Mouse (Mus musculus): ENCODE measurements around the gene Mlst8.

Mlst8 gene

DNA sequence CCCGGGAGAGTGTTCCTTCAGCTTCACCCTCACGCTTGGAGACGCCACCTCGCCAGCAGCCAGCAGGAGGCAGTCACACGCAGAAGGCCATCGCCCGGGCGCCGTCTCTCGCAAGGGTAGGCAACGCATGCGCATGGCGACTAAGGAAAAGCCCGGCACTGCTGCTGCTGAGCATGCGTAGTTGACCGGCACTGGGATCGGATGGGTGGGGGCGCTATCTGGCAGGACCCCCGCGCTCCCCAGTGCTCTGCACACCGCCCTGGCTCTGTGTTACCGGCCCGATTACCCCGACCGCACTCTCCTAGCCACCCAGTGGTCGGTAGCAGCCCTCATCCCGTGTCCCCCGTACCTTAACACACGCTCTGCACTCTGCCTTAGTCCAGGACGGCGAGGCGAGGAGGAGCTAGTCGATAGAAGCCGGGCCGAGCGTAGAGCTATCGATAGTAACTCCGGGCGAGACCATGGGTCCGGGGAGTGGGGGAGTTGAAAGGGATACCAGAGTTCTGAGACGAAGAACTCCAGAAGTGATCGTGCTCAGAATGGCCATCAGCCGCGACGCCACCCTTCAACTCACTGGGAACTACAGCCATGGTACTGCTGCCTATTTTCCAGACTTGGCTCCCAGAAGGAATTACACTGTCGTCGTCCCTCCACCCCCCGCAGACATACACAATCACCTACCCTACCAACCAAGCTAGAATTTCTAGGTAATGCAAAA lies at the start of gene Mlst8:
TSS of gene Mlst8 (minus strand) at position 416 of the 718 bp plus-strand sequence.
- DNase-seq, result peak; percentile 95 to 97

DNA sequence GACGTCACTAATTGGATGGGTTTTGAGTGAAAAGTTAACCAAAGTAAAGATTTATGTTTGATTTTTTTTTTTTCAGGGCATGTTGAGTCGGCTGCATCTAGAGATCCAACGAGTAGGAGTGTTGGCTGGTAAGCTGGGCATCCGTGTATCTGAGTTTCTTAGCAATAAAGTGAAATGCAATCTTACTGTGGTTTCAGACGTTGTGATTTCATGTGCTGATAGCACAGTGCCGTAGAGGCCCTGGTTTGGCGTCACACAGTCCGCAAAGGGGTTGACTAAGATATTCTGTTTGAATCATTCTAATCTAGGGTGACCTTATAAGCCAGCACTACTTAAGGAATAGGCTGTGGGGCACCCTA lies 49.7 kb upstream of the Mlst8 start:
- peak in 1 of 2 experiments; percentile 8 for DNase-seq

DNA sequence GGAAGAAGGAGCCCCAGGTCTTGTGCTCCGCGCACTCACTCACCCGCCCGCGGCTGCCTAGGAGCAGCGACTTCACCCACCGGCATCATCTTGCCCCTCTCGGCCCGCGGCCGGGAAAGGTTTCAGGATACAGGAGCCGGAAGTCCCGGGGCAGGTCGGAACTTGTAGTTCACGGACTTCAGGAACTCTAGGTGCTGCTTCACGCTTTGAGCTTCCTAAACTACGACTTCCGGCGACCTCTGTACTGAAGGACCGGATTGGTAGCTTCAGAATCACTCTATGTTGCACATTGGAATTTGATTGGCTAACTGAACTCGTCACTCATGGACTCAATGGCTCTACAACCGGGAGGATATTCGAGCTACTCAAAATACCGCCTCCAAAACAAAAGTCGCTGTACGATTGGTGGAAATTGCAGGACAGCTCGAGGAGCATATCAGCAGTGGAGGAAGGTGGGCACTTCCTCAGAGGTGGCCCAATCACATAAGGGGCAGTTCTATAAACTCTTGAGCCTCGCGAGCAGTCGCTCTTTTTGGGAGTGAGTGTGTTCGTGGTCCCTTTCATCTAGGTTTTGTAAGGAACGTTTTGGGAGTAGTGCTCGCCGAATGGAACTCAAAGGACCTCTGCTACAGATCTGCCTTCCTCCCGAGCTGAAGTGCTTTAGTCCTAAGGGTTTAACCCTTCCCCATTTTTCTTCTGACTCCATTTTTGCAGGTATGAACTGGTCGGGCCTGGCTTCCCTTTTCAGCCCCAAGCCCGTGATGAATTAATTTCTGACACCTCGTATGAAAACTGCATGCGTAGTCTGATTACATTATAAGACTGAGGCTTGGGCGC lies 49.1 kb upstream of the Mlst8 start, which contains the start of gene Traf7:
TSS of gene Traf7 (minus strand) at position 216 of the 837 bp plus-strand sequence.
- peak; percentile 86 to 87 for DNase-seq

DNA sequence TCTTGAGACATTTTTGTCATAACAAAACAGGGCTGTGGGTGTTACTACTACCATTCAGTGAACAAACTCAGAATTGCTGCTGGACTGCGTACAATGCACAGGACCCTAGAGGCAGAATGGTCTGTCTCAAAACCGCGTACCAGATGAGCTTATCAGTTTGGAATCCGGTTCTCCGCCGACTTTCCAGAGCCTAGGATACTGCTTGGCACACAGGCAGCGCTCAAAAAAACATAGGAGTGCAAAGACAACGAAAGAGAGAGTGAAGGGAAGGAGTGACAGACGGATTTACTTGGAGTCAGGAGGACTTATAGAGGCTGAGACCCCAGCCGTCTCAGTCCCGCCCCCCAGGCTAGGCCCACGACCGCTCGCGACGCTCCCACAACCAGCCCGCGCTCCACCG lies 48.4 kb upstream of the Mlst8 start:
- DNase-seq, result peak in 1 of 2 experiments; percentile 5

DNA sequence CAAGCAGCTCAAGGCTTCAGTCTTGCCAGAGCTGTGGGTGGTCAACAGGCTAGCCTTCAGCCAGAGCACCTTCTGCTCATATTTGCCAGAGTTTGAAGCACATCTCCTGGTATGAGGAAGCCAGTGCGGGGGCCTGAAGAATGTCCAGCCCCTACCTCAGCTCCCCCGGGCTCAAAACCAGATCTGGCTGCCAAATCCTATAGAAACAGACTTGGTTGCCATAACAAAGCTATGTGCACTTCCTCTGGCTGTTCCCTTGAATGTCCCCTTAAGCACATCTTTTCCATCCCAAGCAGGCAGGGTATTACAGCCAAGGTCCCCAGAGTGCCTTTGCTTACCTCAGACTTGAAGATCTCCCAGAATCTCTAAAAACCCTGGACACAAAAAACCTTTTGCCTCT lies 45.9 kb upstream of the Mlst8 start:
- DNase-seq, result no peak

DNA sequence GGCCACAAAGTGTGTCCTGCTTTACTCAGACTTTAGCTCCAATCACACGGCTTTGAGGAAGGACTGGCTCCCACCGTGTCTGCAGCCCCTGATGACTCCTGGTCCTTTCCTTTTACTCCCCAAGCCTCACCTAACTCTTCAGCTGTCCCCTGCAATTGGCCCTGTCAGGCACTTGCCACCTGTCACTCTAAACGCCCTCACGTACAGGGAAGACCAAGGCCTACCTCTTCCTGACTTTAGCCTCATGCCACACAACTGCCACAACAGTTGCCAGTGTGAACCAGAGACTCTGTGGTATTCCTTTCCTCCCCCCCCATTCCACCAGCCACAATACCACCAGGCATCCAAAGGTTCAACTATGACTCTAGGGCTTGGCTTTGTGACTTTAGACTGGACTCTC lies 41.6 kb upstream of the Mlst8 start:
- DNase-seq, result no peak

DNA sequence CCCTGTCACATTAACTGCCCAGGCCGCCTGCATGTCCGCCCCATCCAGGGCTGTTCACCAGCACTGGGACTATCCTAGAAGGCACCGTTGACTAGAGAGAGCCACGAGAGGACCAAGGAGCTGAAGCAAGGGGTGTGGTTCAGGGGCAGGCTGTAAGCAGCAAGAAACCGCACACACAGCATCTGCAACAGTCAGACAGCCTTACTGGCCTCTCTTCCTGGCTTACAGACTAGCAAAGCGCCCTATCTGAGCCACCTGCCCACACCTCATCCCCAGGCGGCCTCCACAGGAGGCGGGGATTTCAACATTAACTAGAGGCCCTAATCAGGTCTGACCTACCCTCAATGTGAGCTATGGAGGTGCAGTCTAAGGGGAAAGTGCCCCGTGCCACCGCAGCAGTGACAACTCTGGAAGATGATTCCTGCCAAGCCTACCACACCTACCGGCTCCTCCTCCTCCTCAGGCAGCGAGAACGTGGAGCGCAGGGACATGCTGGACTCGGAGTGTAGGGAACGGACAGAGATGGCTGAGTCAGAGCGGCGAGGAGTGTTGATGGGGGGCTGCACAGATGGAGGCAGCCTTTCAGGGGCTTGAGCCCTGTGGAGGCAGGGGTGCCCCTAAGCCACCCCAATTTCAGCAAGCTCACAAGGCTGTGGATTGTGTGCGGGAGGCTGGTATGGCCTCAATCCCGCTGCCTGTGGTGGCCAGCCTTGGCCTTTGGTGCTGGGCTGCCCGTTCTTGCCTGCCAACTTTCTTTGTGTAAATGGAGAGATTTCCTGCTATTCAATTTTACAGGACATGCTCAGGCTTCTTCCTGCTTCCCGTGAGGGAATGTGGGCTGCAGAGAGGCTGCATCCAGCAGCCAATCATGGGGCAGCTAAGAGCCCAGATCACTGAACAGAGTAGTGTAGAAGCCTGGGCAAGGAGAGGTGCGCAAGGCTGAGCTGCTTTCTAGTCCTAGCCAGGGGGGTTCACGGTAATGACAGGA lies 35.7 kb upstream of the Mlst8 start:
- DNase-seq, result no peak

DNA sequence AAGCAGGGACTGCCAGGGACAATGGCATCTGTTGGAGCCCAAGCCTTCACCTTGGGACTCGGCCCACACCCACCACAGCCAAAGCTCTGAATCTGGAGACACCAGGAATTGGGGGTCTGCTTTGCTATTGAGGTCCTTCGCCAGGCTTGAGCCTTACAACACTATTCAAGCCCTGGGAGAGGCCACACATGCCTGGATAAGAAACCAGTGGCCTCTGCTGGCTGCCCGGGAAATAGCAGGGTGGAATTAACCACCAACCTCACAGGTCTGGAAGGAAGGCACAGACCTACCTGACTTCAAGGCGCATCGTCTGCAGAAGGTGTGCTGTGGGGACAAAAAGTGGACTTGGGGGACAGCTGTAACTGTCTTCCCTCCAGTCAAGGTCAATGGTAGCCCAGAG lies 34.7 kb upstream of the Mlst8 start:
- no peak for DNase-seq

DNA sequence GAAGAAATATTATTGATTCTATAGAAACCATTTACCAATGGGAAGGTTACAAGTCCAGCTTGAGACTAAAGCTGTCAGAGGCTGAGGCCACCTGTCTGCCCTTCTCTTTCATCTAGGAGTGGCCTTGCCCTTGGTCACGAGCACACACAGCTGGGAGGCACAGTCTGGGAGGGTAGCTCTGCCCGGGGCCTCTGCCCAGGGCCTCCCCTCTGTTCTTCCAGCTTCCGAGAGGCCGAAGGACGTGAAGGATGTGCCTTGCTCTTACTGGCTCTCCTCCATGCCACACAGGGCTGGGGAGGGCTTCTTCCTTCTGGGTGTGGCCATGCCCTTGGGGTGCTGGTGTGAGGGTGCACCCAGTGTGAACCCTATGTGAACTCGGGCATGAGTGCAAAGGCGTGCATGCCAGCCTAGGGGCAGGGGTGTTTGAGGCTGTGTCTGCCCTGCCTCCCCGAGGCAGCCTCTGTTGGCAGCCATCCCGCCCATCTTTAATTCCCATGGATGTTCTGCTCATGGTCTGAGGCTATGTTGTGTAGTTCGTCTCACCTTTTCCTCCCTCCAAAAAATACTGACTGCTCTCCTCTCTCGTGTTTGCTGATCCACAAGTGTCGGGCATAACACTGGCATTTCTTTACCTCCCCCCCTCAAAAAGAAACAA lies 29.1 kb upstream of the Mlst8 start:
- no peak for DNase-seq

DNA sequence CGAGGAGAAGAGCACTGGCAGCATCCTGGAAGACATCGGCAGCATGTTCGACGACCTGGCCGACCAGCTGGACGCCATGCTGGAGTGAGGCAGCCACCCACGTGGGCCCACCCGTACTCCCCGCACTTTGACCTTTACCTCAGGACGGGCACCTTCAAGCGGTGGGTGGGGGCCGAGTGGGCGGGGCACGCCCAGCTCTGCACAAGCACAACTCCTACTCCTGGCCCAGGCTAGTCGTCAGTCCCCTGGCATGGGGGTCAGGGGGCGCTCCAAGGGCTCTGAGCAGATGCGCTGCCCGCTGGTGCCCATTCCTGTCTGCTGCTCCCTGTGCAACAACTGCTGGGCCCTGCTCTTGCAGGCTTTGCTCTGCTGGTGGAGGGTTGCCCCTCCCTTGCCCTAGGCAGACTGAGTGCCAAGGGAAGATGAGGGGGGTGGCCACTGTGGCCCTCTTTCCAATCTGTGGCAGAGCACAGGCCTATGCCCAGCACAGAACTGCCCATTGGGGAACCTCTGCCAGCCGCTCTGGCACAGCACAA lies 28.3 kb upstream of the Mlst8 start:
- no peak for DNase-seq

DNA sequence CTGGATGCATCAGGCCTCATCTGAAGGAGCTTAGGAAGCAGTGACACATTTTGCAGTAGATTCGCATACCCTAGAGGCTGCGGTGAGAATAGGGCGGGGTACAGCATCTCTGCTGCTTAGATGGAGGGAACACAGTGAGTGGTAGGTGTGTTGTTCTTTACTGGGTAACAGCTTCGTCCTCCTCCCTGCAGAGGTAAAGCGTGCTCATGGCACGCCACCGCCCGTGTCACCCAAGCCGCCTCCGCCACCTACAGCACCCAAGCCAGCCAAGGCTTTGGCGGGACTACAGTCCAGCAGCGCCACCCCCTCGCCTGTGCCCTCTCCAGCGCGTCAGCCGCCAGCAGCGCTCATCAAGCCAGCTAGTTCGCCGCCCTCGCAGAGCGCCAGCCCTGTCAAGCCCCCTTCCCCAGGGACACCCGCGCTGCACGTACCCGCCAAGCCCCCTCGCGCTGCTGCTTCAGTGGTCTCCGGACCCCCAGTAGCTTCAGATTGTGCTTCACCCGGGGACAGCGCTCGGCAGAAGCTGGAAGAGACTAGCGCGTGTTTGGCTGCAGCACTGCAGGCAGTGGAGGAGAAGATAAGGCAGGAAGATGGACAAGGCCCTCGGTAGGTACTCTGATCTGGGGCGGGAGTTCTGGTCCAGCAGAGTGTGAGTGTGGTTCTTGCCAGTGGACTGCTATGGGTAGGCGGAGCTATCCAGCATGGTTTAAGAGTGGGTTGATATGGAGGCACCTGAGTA lies 27.6 kb upstream of the Mlst8 start:
- DNase-seq, result no peak

DNA sequence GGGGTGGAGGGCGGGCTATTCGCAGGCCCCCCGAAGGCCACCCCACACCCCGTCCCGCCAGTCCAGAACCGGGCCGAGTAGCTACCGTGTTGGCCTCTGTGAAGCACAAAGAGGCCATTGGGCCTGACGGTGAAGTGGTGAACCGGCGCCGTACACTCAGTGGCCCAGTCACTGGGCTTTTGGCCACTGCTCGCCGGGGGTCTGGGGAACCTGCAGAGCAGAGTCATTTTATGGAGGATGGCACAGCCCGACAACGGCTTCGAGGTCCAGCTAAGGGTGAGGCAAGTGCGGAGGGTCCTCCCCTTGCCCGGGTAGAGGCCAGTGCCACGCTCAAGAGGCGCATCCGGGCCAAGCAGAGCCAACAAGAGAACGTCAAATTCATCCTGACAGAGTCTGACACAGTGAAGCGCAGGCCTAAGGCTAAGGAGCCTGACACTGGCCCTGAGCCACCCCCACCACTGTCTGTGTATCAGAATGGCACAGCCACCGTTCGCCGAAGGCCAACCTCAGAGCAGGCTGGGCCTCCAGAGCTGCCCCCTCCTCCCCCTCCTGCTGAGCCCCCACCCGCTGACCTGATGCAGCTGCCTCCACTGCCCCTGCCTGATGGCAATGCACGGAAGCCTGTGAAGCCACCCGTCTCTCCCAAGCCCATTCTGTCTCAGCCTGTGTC lies 26.5 kb upstream of the Mlst8 start:
- no peak for DNase-seq

DNA sequence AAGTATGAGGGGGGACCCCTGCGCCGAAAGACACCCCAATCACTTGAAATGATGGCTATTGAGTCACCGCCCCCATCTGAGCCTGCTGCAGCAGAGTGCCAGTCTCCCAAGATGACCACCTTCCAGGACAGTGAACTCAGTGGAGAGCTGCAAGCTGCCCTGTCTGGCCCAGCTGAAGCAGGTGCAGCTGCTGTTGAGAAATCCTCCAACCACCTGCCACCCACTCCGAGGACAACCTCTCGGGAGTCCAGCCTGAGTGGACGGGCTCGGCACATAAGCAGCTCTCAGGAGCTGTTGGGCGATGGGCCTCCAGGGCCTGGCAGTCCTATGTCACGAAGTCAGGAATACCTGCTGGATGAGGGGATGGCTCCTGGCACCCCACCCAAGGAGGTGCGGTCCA lies 25.2 kb upstream of the Mlst8 start:
- DNase-seq, result no peak

DNA sequence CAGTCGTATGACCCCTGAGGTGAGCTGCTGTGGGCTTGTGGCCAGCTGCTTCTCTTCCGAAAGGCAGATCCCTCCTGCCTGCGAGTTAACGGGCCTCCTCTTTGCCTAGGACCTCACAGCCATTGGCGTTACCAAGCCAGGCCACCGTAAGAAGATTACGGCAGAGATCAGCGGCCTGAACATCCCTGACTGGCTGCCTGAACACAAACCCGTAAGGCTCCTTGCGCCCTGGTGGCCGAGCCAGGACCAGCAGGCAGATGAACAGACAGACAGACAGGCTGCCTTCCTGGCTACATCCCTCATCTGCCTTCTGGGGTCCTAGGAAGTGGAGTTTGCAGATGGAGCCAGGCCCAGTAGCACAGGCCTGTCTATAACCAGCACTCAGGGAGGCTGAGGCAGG lies 23.3 kb upstream of the Mlst8 start:
- DNase-seq, result no peak

DNA sequence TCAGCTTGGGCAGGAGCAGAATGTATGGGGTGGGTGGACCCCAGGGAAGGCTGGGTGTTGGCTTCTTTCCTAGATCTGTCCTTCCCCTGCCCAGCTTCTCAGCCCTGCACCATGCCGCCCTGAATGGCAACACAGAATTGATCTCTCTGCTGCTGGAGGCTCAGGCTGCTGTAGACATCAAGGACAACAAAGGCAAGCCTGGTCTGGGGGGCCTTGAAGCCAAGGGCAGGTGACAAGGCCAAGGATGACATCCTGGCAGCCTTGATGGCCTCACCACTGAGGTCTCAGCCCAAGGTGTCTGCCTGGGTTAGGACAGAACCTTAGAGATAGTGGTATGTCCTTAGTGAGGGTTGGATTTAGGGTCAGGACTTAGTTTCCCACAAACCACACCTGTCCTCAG lies 17.1 kb upstream of the Mlst8 start:
- no peak for DNase-seq

DNA sequence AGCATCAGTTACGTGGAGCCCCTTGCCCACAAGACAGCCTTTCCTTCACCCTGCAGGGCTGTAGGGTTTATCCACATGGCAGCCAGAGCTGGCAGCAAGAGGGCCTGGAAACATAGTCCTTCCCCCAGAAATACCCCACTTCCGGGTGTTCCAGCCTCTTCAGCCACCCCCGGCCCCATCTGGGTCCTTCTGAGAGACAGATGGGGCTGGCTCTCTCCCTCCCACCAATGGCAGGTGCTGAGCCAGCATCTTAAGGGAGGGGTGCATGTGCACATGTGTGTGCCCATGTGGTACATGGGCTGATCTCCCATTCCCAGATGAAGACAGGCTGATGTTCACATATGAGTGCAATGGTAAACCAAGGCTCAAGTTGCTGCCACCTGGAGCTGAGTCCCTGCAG lies 16.6 kb upstream of the Mlst8 start:
- DNase-seq, result no peak

DNA sequence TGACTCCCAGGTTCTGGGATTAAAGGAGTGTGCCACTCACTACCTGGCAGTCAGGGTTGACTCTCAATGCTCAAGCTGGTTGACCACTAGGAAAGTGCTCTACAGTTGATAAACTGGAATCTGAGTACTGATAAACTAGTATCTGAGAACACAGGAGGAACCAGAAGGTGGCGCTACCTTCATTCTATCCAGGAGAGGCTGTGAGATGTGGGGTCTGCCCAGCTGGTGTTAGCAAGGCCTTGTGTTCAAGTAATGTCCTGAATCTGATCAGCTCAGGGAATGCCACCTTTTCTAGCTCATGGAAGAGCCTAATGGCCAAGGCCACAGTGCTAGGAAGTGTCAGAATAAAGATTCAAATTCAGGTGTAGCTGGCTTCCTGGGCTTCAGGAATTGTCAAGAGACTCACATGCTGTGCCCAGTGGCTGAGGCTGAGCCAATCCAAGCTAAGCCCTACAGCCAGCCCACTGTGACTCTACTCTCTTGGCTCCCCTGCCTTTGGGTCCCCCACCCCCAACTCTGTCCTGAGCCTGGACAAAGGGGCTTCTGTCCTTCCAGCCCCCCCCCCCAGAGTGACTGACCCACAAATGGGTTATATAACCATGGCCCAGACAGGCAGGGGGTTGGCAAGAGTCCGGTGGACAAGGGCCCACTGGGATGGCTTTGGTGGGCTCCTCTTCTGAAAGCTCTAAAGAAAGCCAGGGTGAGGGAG lies 15.9 kb upstream of the Mlst8 start:
- peak; percentile 56 to 61 for DNase-seq

DNA sequence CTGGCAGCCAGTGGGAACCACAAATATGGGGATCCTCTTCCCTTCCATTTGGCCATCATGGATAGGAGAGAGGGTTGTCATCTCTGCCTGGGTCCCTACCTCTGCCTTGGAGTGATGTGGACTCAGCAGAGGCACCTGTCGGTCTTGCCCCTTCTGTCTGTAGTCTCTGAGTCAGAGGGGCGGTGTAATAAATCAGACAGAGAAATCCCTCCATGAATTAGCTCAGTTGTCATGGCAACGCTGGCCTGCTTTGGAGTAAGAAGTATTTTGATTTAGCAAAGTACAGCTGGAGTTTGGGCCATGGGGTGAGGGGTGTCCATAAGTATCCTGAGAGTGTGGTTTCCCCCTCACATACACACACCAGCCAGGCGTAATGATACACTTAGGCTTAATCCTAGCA lies 11.5 kb upstream of the Mlst8 start:
- DNase-seq, result no peak

DNA sequence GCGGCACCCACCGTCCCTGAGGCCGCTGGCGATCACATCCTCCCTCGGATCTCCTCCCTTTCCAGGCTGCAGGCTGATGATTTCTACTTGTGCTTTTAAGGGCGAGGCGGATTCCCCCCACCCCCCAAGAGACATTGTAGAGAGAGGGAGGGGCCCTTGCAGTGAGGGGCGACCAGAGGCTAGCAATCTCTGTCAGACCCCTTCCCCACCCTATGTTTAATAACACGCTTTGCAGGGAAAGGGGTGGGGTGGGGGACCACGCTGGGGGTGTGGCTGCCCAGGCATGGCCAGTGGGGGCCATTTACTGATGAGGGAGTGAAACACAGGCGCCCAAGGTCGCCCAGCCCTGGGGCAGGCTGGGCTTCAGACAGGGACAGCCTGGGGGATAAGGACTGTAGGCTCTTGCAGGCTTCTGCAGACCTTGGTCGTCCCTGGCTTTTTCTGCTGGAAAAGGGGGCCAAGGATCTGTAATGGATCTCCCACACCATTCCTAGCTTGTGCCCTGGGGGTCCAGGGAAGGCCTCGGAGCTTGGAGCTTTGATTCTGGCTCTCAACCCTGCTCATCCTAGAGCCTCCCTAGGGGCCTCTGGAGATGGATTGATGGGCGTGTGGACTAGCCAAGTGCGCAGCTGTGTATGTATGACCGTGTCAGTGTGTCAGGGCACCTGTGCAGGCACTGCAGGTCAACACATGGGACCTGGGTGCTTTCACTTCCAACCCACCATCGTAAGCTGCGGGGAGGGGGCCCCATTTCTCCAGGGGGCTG lies 10.6 kb upstream of the Mlst8 start:
- no peak for DNase-seq
